Mouse (Mus musculus): ENCODE measurements around the gene Clpb. TPM values are rescaled to one million over a fixed set of nuclear protein-coding genes. Genes with fewer than 3 reads are reported as not detected.

Clpb gene
- polyA plus RNA-seq, 1 experiment from 2014 or later, result 48.0 TPM

DNA sequence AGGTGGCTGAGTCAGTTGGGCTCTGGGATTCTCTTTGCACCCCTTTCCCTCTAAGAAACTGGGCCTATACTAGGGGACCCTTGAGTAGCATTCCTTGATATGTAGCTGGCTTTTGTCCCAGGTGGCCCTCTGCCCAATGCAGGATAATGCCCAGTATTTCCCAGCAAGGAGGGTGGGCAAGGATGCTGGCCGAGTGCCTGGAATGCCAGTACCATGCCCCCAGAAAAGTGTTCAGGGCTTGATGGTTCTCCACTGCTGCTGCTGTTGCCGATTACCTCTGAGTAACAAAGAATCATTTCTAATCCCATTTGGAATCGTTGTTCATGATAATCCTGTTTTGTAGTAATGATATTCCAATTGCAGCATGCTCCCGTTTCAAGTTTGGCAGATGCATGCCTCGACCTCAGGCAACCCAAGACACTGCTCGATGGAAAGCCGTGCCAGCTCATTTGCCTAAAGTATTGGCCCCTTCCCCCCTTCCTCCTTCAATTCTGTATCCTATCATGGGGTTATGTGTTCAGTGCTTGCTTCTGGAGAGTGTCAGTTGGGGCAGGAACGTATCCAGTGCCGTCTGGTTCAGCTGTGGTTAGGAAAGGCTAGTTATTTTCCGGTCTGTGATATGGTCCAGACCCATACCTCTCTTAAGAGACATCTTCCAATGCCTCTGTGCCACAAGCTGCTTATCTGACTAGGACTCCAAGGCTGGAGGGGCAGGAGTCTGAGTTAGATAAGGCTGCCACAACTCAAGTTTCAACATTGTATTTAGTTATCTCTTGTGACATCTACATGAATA lies 33.7 kb downstream of the Clpb start:
- Histone ChIP-seq H3K27me3 (no peaks in the 10 kb centered on the region), H3K4me2 (replicated peaks) (no peak overlapping the region), H3K4me1 (no peaks in the 10 kb centered on the region), H3K27ac (no peak overlapping the region), H3K9me3 (no peaks in the 10 kb centered on the region), H3K4me3 (no peak overlapping the region), H3K36me3 (no peaks in the 10 kb centered on the region; the same call in 1 of the 2 replicates), H3K9ac (no peak overlapping the region)
- ATAC-seq (ENCODE audit: insufficient number of reproducible peaks, insufficient read depth, low FRiP score, low TSS enrichment), result no peak
- WGBS, result 80% methylated on average over 10 of the region's 10 CpGs

DNA sequence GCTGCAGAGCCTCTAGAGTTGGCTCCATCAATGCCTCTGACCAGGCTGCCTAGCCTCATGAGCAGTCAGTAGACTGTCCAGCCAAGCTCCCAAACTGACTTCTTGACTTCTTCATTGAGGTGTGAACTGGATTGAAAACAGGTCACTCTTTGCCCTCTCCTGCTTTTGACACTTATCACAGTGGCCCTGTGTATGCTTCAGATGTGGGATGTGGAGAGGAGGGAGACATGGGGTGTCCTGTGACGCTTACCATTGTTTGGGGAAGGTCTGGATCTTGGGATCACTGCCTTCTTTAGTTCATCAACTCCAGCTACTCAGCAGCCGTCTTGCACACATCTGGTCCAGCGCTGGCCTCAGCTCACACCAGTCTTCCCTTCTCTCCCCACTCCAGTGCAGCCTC lies 36.9 kb downstream of the Clpb start:
- H3K9me3 ChIP-seq, result no peaks in the 10 kb centered on the region
- no peak overlapping the region for H3K4me2 ChIP-seq (replicated peaks)
- no peak for ATAC-seq (ENCODE audit: insufficient number of reproducible peaks, insufficient read depth, low FRiP score, low TSS enrichment)
- 43% methylated on average over 3 of the region's 3 CpGs for WGBS
- H3K4me1 ChIP-seq, result no peaks in the 10 kb centered on the region
- H3K9ac ChIP-seq, result no peak overlapping the region
- no peak overlapping the region for H3K4me3 ChIP-seq
- no peaks in the 10 kb centered on the region for H3K27me3 ChIP-seq
- no peak overlapping the region for H3K27ac ChIP-seq
- H3K36me3 ChIP-seq, result no peaks in the 10 kb centered on the region

DNA sequence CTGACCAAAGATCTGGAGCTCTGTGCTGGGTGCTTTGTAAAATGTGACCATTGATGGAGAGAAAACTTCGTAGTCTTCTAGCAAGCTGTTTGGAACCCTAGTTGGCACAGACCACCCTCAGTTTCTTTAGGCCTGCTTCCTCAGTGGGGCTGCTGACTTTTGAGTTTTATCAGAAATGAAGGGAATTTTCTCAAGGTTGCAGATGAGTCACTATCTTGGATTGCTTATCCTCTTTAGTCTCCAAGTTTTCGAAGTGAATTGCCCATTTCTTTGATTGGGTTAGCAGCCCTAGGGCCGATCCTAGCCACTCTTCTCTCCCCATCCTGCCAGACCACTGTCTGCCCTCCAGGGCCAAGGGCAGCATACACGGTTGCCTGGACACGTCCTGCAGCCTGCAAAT lies 39.3 kb downstream of the Clpb start:
- Histone ChIP-seq H3K4me3 (no peak overlapping the region), H3K4me1 (no peaks in the 10 kb centered on the region), H3K36me3 (no peaks in the 10 kb centered on the region; the same call in 1 of the 2 replicates), H3K9ac (no peak overlapping the region), H3K4me2 (replicated peaks) (no peak overlapping the region), H3K27ac (no peak overlapping the region), H3K27me3 (no peaks in the 10 kb centered on the region), H3K9me3 (no peaks in the 10 kb centered on the region)
- WGBS, result 57% methylated on average over 5 of the region's 5 CpGs
- ATAC-seq (ENCODE audit: insufficient number of reproducible peaks, insufficient read depth, low FRiP score, low TSS enrichment), result no peak

DNA sequence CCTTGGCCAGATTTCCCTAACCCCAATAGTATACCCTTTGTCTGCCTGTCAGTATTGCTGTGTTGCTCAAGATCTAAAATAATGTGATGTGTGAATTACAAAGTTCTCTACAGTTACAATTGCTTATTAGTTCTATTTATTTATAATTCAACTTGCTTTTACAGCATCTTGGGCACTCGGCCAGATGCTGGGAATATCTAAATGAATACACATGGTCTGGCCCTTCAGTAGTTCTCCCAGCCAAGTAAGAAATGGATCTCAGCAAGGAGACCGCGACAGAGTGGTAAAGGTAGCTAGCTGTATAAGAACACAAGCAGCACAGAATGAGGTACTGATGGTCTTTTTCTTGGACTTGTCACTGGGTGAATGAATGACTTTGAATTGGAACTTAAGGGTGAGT lies 46.2 kb downstream of the Clpb start:
- Histone ChIP-seq H3K9me3 (no peaks in the 10 kb centered on the region), H3K4me1 (no peaks in the 10 kb centered on the region), H3K9ac (no peak overlapping the region), H3K4me3 (no peak overlapping the region), H3K36me3 (no peaks in the 10 kb centered on the region; the same call in 1 of the 2 replicates), H3K27me3 (no peaks in the 10 kb centered on the region), H3K27ac (no peak overlapping the region), H3K4me2 (replicated peaks) (no peak overlapping the region)
- WGBS, result 82% methylated on average over 3 of the region's 3 CpGs
- no peak for ATAC-seq (ENCODE audit: insufficient number of reproducible peaks, insufficient read depth, low FRiP score, low TSS enrichment)

DNA sequence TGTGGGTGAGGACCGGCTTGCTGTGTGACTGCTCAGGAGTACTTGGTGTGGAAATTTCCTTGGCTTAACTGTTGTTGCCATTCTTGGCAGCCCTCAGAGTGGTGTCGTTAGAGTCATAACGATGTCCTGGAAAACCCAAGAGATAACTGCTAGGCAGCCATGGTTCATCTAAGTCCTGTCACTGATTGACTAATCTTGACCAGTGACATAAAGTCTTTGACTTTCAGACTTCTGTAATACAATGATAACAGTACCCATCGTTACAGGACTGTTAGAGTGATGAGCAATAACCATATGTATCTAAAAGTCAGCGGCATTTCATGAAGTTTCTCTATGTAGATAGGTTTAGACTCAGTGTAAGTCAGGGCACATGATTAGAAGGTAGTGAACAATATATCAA lies 46.8 kb downstream of the Clpb start:
- Histone ChIP-seq H3K4me3 (no peak overlapping the region), H3K4me2 (replicated peaks) (no peak overlapping the region), H3K36me3 (no peaks in the 10 kb centered on the region; the same call in 1 of the 2 replicates), H3K4me1 (no peaks in the 10 kb centered on the region), H3K27me3 (no peaks in the 10 kb centered on the region), H3K9ac (no peak overlapping the region), H3K27ac (no peak overlapping the region), H3K9me3 (no peaks in the 10 kb centered on the region)
- 93% methylated on average over 5 of the region's 5 CpGs for WGBS
- ATAC-seq (ENCODE audit: insufficient number of reproducible peaks, insufficient read depth, low FRiP score, low TSS enrichment), result no peak

DNA sequence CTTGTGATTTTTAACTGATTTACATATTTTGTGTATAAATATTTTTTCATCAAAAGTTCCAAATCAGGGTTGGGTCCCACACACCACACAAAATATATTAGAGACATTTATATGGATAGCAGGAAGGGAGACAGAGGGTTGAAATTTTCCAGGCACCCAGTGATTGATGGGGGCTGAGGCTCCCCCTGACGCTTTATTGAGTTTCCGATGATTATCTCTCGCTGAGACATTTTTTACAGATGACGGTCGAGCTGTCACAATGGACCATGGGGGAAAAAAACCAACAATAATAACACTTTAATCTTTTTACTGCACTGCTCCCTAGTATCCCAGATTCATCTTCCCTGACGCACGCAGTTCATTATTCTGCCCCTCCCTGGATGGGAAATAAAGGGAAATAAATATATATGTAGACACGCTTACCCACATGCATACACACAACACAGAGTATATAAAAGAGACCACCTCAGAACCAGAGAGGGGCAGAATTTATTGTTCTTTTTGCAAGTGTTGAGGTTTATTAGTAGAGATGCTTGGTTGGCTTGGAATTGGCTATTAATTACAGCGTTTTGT lies 50.5 kb downstream of the Clpb start:
- ATAC-seq (ENCODE audit: insufficient number of reproducible peaks, insufficient read depth, low FRiP score, low TSS enrichment), result no peak
- no peak overlapping the region for H3K9ac ChIP-seq
- H3K27ac ChIP-seq, result no peak overlapping the region
- no peaks in the 10 kb centered on the region for H3K27me3 ChIP-seq
- H3K4me2 ChIP-seq (replicated peaks), result no peak overlapping the region
- 87% methylated on average over 9 of the region's 9 CpGs for whole genome bisulfite sequencing
- no peaks in the 10 kb centered on the region for H3K36me3 ChIP-seq
- no peak overlapping the region for H3K4me3 ChIP-seq
- no peaks in the 10 kb centered on the region for H3K4me1 ChIP-seq
- H3K9me3 ChIP-seq, result no peaks in the 10 kb centered on the region

DNA sequence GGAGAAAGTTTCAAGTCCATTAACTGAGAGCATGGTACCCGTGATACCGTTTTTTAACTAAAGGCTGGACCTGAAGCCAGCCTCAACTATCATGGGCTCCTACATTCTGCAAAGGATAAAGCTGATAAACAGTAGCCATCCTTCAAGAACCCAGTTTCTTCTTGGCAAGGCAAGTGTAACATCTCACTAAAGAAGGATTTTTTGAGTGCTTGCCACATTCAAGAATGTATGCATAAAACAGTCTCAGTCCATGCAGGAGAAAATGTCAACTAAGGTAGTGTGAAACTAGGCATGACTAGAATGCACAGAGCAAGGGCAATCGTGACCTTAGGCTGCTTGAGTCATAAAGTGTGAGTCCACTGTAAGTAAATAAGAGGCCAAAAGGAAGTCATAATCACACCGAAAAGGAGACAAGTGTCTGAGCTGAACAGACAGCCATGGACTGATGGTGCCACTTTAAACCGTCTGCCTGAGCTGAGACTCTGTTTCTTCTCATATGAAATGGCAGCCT lies 51.7 kb downstream of the Clpb start:
- H3K27me3 ChIP-seq, result no peaks in the 10 kb centered on the region
- H3K9me3 ChIP-seq, result no peaks in the 10 kb centered on the region
- no peak overlapping the region for H3K9ac ChIP-seq
- ATAC-seq (ENCODE audit: insufficient number of reproducible peaks, insufficient read depth, low FRiP score, low TSS enrichment), result no peak
- no peaks in the 10 kb centered on the region for H3K4me1 ChIP-seq
- H3K4me3 ChIP-seq, result no peak overlapping the region
- no peak overlapping the region for H3K4me2 ChIP-seq (replicated peaks)
- WGBS, result 78% methylated on average over 5 of the region's 5 CpGs
- H3K36me3 ChIP-seq, result no peaks in the 10 kb centered on the region
- H3K27ac ChIP-seq, result no peak overlapping the region

DNA sequence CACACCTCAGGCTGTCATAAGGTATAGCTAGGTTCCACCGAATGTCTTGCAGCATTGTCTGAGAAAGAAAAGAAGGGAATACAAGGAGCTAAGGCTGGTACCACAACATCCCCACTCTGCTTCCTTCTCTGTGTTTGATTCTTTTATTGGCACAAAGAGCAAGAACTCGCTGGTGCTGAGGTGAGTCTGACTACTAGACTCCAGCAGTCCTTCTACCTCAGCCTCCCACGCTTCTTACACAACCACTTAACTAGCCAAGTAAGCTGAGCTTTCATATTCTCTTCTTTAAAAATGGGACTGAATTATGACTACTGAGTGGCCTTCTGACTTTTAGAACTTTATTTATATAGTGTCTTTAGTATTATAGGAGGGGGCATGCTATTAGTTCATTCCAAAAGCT lies 56.9 kb downstream of the Clpb start:
- H3K4me2 ChIP-seq (replicated peaks), result no peak overlapping the region
- H3K36me3 ChIP-seq, result no peaks in the 10 kb centered on the region
- no peak for ATAC-seq (ENCODE audit: insufficient number of reproducible peaks, insufficient read depth, low FRiP score, low TSS enrichment)
- H3K9ac ChIP-seq, result no peak overlapping the region
- no peaks in the 10 kb centered on the region for H3K4me1 ChIP-seq
- H3K4me3 ChIP-seq, result no peak overlapping the region
- no peak overlapping the region for H3K27ac ChIP-seq
- WGBS, result 86% methylated on average over 3 of the region's 3 CpGs
- H3K27me3 ChIP-seq, result no peaks in the 10 kb centered on the region
- H3K9me3 ChIP-seq, result no peaks in the 10 kb centered on the region

DNA sequence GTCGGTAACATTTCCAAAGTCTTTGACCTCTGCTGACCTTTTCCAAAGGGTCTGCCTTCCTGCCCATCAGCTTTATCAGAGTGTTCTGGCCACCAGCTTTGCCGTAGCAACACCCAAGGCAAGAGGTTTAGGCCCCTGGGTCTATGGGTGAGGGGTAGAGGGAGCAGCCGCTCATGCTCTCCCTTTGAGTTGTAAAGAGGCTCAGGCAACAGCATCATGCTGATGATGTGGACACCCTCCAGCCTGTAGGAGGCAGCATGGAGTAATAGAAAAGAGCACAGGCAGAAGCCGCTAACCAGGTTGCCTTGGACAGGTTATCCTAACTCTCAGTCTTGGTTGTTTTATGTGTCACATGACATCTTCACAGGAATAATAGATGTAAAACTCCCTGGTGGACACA lies 61.6 kb downstream of the Clpb start:
- H3K4me3 ChIP-seq, result no peak overlapping the region
- H3K4me1 ChIP-seq, result peaks cover 7% of the 10 kb centered on the region; the same call in 1 of the 2 replicates
- no peak overlapping the region for H3K4me2 ChIP-seq (replicated peaks)
- WGBS, result 30% methylated on average over 4 of the region's 4 CpGs
- no peak overlapping the region for H3K27ac ChIP-seq
- H3K36me3 ChIP-seq, result 0 out of 2 replicates have a peak, but pooled peaks cover 4% of the 10 kb centered on the region
- H3K9me3 ChIP-seq, result no peaks in the 10 kb centered on the region
- no peak overlapping the region for H3K9ac ChIP-seq
- no peaks in the 10 kb centered on the region for H3K27me3 ChIP-seq
- no peak for ATAC-seq (ENCODE audit: insufficient number of reproducible peaks, insufficient read depth, low FRiP score, low TSS enrichment)

DNA sequence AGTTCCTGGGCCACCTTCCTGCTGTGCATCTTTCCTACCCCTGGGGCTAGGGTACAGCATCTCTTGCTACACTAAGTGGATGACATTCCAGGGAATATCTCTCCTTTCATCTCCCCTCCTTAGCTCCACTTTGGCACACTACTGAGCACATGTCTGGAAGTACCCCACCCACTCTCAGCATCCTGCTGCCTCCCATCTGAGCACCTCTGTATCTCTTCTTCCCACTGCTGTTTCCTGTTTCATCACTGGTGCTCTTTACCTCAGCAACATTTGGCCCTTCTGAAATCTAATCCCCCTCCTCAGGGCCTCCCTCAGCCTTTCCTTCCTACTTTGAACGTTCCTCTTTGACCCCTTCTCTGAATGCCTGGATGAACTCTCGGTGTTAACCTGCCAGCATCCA lies 63.5 kb downstream of the Clpb start:
- Histone ChIP-seq H3K9ac (no peak overlapping the region), H3K27ac (no peak overlapping the region), H3K27me3 (no peaks in the 10 kb centered on the region), H3K4me2 (replicated peaks) (no peak overlapping the region), H3K36me3 (0 out of 2 replicates have a peak, but pooled peaks cover 4% of the 10 kb centered on the region), H3K4me3 (no peak overlapping the region), H3K4me1 (peaks cover 7% of the 10 kb centered on the region; the same call in 1 of the 2 replicates), H3K9me3 (no peaks in the 10 kb centered on the region)
- WGBS, result 10% methylated on average over 2 of the region's 2 CpGs
- no peak for ATAC-seq (ENCODE audit: insufficient number of reproducible peaks, insufficient read depth, low FRiP score, low TSS enrichment)

DNA sequence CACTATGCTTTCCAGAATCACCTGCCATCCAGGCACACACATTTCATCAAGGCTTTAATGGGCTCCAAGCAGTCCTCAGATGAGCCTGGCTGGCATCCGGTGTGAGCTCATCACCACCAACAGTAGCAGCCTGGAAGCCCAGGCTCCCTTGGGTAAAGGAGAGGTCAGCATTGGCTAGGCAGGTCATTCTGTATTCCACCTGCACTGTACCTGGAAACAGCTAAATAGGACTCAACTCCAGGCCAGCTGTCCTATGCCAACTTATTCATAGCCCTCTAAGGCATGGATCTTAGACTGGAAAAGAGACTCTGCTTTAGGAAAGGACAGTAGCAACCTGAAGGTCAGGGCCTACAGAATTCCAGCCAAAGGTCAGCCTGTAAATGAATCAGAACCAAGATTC lies 68.7 kb downstream of the Clpb start:
- Histone ChIP-seq H3K27ac (no peak overlapping the region), H3K4me1 (peaks cover 4% of the 10 kb centered on the region; the same call in 1 of the 2 replicates), H3K27me3 (no peaks in the 10 kb centered on the region), H3K4me3 (no peak overlapping the region), H3K9ac (no peak overlapping the region), H3K9me3 (no peaks in the 10 kb centered on the region), H3K36me3 (0 out of 2 replicates have a peak, but pooled peaks cover 4% of the 10 kb centered on the region), H3K4me2 (replicated peaks) (no peak overlapping the region)
- whole genome bisulfite sequencing, result 89% methylated on average over 1 of the region's 1 CpGs
- no peak for ATAC-seq (ENCODE audit: insufficient number of reproducible peaks, insufficient read depth, low FRiP score, low TSS enrichment)

DNA sequence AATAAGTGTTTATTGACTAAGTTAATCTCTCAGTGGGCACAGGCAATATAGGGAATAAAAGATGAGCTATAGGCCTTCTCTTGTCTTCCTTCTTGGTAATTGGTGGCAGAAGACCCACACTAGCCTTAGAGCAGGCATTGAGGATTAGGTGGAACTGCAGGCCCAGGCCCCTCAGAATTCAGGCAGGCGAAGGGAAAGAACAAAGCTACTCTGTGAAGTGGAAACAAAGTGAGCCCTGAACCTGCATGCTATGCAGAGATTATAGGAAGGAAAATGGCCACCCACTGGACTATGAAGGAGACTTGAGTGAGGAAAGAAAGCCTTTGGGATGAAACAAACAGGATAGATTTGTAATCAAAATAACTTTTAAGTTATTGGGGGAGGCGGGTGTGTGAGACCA lies 69.6 kb downstream of the Clpb start:
- Histone ChIP-seq H3K4me1 (no peaks in the 10 kb centered on the region), H3K4me2 (replicated peaks) (no peak overlapping the region), H3K9me3 (no peaks in the 10 kb centered on the region), H3K36me3 (no peaks in the 10 kb centered on the region), H3K4me3 (no peak overlapping the region), H3K27ac (no peak overlapping the region), H3K27me3 (no peaks in the 10 kb centered on the region), H3K9ac (no peak overlapping the region)
- 73% methylated on average over 2 of the region's 2 CpGs for WGBS
- ATAC-seq (ENCODE audit: insufficient number of reproducible peaks, insufficient read depth, low FRiP score, low TSS enrichment), result no peak
